Mouse (Mus musculus): ENCODE results near the gene Olfr881.

Gene Olfr881

DNA sequence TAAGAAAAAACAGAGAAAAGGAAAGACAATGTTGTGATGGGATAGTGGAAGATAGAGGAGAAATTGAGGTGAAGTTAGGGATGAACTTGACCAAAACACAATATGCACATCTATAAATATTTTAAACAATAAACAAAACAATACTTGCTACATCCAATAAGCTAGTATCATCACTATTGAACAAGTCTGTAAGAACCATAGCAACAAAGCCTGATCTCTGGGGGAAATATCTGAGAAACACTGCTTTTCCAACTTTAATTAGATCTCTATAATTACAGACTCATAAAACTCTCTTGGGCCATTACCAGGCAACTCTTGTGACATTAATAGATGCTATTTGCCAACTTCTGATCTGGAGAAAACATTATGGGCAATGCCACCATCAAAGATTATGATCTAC, at the start of gene Olfr881:
TSS of gene Olfr881 (plus strand) at position 301 of the 400 bp plus-strand sequence.
- DNase-seq = no peak

GRCm38 (mm10) chr9:37998581-37999204, 7.1 kb downstream of the Olfr881 start:
- no peak for DNase-seq

DNA sequence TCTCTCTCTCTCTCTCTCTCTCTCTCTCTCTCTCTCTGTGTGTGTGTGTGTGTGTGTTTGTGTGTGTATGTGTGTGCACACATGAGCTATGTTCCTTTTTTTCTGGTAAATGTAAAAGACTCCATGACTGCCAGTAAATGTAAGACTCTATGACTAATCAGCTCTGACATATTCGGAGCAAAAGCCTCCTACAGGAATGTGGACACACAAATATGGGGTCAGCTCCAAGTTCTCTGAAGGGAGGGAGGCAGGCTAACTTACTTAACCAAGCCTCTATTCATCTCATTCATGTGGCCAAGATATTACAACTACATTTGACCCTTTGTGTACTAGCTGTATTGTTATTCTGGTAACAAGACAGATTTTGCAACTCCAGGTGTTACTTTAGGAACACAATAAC, 8.4 kb downstream of the Olfr881 start:
- DNase-seq = no peak

DNA sequence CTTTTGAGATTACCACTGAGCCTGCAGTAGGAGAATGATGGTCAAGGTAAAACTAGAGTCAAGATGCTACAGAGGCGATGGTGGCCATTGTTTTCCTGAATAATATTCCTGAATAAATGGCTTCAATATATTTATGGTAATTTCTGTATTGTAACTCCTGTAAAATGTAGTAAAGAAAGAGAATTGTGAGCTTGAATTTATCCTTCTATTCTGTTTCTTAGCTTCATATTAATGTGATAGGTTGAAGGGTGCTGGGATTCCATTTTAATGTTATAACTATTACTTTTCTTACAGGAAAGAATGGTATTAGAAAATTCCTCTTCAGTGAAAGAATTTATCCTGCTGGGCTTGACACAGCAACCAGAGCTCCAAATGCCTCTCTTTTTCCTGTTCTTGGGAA, 33.9 kb downstream of the Olfr881 start, which contains the start of gene Olfr883:
TSS of gene Olfr883 (plus strand) at position 301 of the 400 bp plus-strand sequence.
- DNase-seq = no peak
